In the genomic region with DNA sequence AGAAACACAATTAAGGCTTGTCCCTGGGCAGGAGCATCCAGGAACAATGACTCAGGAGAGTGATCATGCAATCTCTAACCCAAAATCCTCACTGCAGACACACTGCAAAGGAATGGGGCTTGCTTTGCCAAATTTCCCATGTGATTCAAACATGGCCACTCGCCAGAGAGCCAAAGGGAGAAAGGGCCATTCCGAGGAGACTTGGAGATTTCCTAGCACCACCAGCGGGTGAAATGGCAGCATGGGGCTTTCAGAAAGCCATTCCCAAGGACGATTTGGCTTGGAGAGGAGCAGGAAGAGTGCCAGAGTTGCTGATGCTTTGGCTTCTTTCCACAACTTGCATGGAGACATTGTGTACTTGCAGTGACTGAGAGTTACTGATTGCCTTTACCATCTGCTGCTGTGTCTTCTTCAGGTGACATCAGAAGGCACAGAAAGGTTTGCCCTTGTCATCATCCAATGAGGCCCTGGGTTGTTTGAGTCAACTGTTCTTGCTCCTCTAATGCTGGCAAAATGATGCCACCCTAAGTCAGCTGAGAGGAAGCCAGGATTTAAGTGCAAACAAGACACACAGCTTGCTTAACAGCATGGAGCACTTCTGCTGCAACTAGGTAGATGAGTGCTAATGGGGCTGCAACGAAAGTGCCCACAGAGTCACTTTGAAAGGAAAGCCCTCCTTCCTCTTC, we compare ENCODE assay signal across 8 mouse cellular contexts. TPM values are rescaled to one million over a fixed set of nuclear protein-coding genes. Genes with fewer than 3 reads are reported as not detected.
A peak's percentile ranks its signal among the peaks of the same experiment; 100 is the strongest.
DNase-seq lines count a peak whose midpoint lies in the region; ATAC-seq and TF ChIP-seq lines count a peak whose summit lies in the region.

No protein-coding gene starts in this region.

- H3K27me3 ChIP-seq in kidney, adult 2 months (replicated peaks; ENCODE audit: control insufficient read depth, insufficient read depth, low read length) = no peaks in the 10 kb centered on the region
- no peaks in the 10 kb centered on the region for H3K27me3 ChIP-seq in kidney, embryonic 14.5 days (ENCODE audit: control insufficient read depth, insufficient read depth, low read length)

- H3K9ac ChIP-seq in kidney, embryonic 14.5 days (ENCODE audit: low read depth, low read length) = no peak overlapping the region

- H3K27ac ChIP-seq in kidney, adult 2 months (ENCODE audit: insufficient read depth, low read depth, low read length) = no peak overlapping the region
- H3K27ac ChIP-seq in kidney, embryonic 14.5 days (ENCODE audit: low read depth, low read length) = no peak overlapping the region

- no peaks in the 10 kb centered on the region for H3K36me3 ChIP-seq in kidney, adult 2 months (ENCODE audit: control insufficient read depth, insufficient read depth, low read length)
- no peaks in the 10 kb centered on the region for H3K36me3 ChIP-seq in kidney, embryonic 14.5 days (ENCODE audit: control insufficient read depth, insufficient read depth, low read length)

- TF ChIP-seq CTCF in kidney, adult 2 months (conservative IDR thresholded peaks at IDR 0.05; ENCODE audit: insufficient read depth, insufficient read length, low read depth, low read length) = no peak

- no peak overlapping the region for H3K4me2 ChIP-seq in kidney, embryonic 14.5 days (replicated peaks; ENCODE audit: low read depth, low read length)

- H3K4me1 ChIP-seq in kidney, adult 2 months (ENCODE audit: control insufficient read depth, insufficient read depth, low read length) = no peaks in the 10 kb centered on the region
- H3K4me1 ChIP-seq in kidney, embryonic 14.5 days (ENCODE audit: control insufficient read depth, insufficient read depth, low read length) = peaks cover 5% of the 10 kb centered on the region; the same call in 1 of the 2 replicates

- H3K4me3 ChIP-seq in kidney, adult 2 months (ENCODE audit: insufficient read depth, low read depth, low read length) = no peak overlapping the region
- H3K4me3 ChIP-seq in kidney, embryonic 14.5 days (ENCODE audit: low read length) = no peak overlapping the region

- no peak for ATAC-seq in kidney, embryonic 14.5 days (ENCODE audit: low FRiP score, low TSS enrichment)

- intact Hi-C loops in gastrocnemius, postnatal 14 days (cut with DNase I; ENCODE audit: low total_unique reads) = no loop called here

- no peak for TF ChIP-seq POLR2A in kidney, adult 2 months (IDR thresholded peaks at IDR 0.05; ENCODE audit: low read depth, low read length)

- peak; percentile 84 for DNase-seq in kidney, adult 2 months
- DNase-seq in brain, adult 2 months (ENCODE audit: low read depth, low spot score) = peak; percentile 94
- peak; percentile 80 for DNase-seq in gastrocnemius, postnatal 14 days
- peak; percentile 44 for DNase-seq in layer of hippocampus, adult 9-11 months
- peak; percentile 63 for DNase-seq in ovary, adult 18-20 months (ENCODE audit: low spot score)
- DNase-seq in thymus, postnatal 14 days = no peak
- DNase-seq in embryo, embryonic 10.5 days (ENCODE audit: low spot score) = no peak

- no peaks in the 10 kb centered on the region for H3K9me3 ChIP-seq in kidney, embryonic 14.5 days (ENCODE audit: control insufficient read depth, low read length)

- 34% methylated on average over 5 of the region's 5 CpGs for WGBS in kidney, adult 2 months
- 79% methylated on average over 5 of the region's 5 CpGs for WGBS in kidney, embryonic 14.5 days

RNA-seq across cellular contexts. Expression of a gene that starts 16.5 kb away (rescaled TPM):
- 2.2 and 2.4 TPM in 2 replicates for polyA plus RNA-seq in kidney, adult 2 months (2012; rRNA removed)
- polyA plus RNA-seq in kidney, embryonic 14.5 days (2014; fragmentation: Nextera tagmentation; extraction: Ambion mirVana) = 4.1 and 6.8 TPM in 2 replicates
- total RNA-seq in gastrocnemius, postnatal 14 days (2021) = 1 to 10 TPM; 4.4 to 7.5 TPM

Comparison
In these comparisons a context has a peak if more than half of its experiments do, and no peak if none do; other contexts are left out.
1. DNase-seq: peak in kidney, adult 2 months (single experiment), brain, adult 2 months (single experiment), gastrocnemius, postnatal 14 days (single experiment), layer of hippocampus, adult 9-11 months (single experiment) and ovary, adult 18-20 months (single experiment); none in thymus, postnatal 14 days (single experiment) and embryo, embryonic 10.5 days (single experiment).